ENCODE assay signal across 8 mouse cellular contexts in the genomic region with DNA sequence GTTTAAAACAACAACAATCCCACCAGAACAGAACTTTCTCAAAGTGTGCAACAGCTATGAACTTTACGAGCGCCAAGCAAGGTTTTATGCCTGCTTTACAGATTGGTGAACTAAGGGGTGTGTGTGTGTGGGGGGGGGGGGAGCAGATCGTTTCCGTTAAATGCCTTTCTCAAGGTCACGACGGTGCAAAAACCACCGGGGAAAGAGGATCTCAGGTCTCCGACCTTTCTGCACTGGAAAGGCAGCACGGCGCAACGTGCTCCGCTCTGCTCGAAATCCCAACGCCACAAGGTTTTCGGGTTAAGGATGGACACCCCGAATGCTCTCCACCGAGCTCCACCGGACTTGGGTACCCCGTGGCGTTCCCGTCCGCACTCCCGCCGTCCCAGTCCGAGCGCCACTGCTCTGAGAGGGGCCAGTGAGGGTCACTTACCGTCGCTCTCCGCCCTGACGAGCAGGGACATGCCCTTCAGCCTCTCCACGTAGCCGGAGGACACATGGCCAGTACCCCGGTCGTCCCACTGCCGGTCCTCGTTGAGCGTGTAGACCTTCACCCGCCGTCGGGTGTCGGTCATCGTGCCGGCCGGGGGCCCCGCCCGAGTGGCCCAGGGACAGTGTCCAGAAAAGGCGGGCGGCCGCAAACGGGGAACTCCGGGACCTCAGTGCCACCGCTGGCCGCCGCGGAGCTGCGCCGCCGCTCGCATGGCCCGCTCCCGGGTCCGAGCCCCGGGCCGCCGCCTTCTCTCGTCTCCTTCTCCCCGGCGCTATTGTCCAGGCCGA. TPM values are rescaled to one million over a fixed set of nuclear protein-coding genes. Genes with fewer than 3 reads are reported as not detected.
DNase-seq lines count a peak whose midpoint lies in the region; ATAC-seq and TF ChIP-seq lines count a peak whose summit lies in the region.

No protein-coding gene starts in this region.

- under 1% methylated on average over 68 of the region's 69 CpGs for WGBS in heart, embryonic 11.5 days (ENCODE audit: insufficient replicate concordance)
- WGBS in lung, embryonic 15.5 days = under 1% methylated on average over 69 of the region's 69 CpGs
- WGBS in neural tube, embryonic 15.5 days = under 1% methylated on average over 68 of the region's 69 CpGs

- H3K9ac ChIP-seq in ES-E14 (ENCODE audit: insufficient read depth, low read depth, low read length, poor library complexity, severe bottlenecking) = peak overlapping the region; percentile 99
- peak overlapping the region; percentile 99 for H3K9ac ChIP-seq in heart, embryonic 11.5 days (ENCODE audit: low read depth, low read length)
- H3K9ac ChIP-seq in lung, embryonic 15.5 days = peak overlapping the region; percentile 98
- H3K9ac ChIP-seq in neural tube, embryonic 15.5 days (replicated peaks) = peak overlapping the region; percentile 93

- no peak for DNase-seq in ES-E14 (ENCODE audit: low read depth, low spot score)
- peak; percentile 73 for DNase-seq in adrenal gland, postnatal 14 days
- DNase-seq in kidney, adult 9 months = peak; percentile 31
- DNase-seq in urinary bladder, postnatal 25 days (ENCODE audit: low spot score) = peak; percentile 39

- no peaks in the 10 kb centered on the region for H3K4me1 ChIP-seq in ES-E14 (ENCODE audit: control insufficient read depth in 2 of 2, insufficient read depth in 2 of 2, low read length in 2 of 2, poor library complexity in 1 of 2)
- peaks cover 49% of the 10 kb centered on the region for H3K4me1 ChIP-seq in erythroblast, embryonic 14.5 days (ENCODE audit: control insufficient read depth)
- H3K4me1 ChIP-seq in heart, embryonic 11.5 days (ENCODE audit: control insufficient read depth, insufficient read depth, low read length) = peaks cover 13% of the 10 kb centered on the region; the same call in 1 of the 2 replicates
- H3K4me1 ChIP-seq in lung, embryonic 15.5 days = peaks cover 26% of the 10 kb centered on the region
- peaks cover 38% of the 10 kb centered on the region for H3K4me1 ChIP-seq in neural tube, embryonic 15.5 days

- H3K9me3 ChIP-seq in ES-E14 (ENCODE audit: control insufficient read depth, insufficient read depth, low read depth, low read length) = no peaks in the 10 kb centered on the region
- H3K9me3 ChIP-seq in erythroblast, embryonic 14.5 days (ENCODE audit: control insufficient read depth, low read length) = no peaks in the 10 kb centered on the region
- H3K9me3 ChIP-seq in heart, embryonic 11.5 days (replicated peaks; ENCODE audit: control insufficient read depth, low read length) = no peaks in the 10 kb centered on the region
- no peaks in the 10 kb centered on the region for H3K9me3 ChIP-seq in lung, embryonic 15.5 days
- H3K9me3 ChIP-seq in neural tube, embryonic 15.5 days (replicated peaks) = no peaks in the 10 kb centered on the region

- peaks cover 4% of the 10 kb centered on the region; the same call in 1 of the 2 replicates for H3K36me3 ChIP-seq in ES-E14 (ENCODE audit: control insufficient read depth, insufficient read depth, low read length, poor library complexity, severe bottlenecking)
- H3K36me3 ChIP-seq in erythroblast, embryonic 14.5 days (ENCODE audit: control insufficient read depth) = peaks cover 47% of the 10 kb centered on the region
- H3K36me3 ChIP-seq in heart, embryonic 11.5 days (ENCODE audit: control insufficient read depth, insufficient read depth, low read length) = no peaks in the 10 kb centered on the region
- H3K36me3 ChIP-seq in lung, embryonic 15.5 days = peaks cover 8% of the 10 kb centered on the region; the same call in 1 of the 2 replicates
- no peaks in the 10 kb centered on the region for H3K36me3 ChIP-seq in neural tube, embryonic 15.5 days

- peak overlapping the region; percentile 97 to 98 for H3K4me3 ChIP-seq in ES-E14 (ENCODE audit: insufficient read depth in 1 of 2, low read depth in 1 of 2, low read length in 2 of 2, poor library complexity in 1 of 2, severe bottlenecking in 1 of 2)
- peak overlapping the region; percentile 98 for H3K4me3 ChIP-seq in erythroblast, embryonic 14.5 days (replicated peaks)
- H3K4me3 ChIP-seq in heart, embryonic 11.5 days (ENCODE audit: low read depth, low read length) = peak overlapping the region; percentile 100
- peak overlapping the region; percentile 83 for H3K4me3 ChIP-seq in lung, embryonic 15.5 days
- peak overlapping the region; percentile 95 for H3K4me3 ChIP-seq in neural tube, embryonic 15.5 days (replicated peaks)

- peak overlapping the region; percentile 95 for H3K27ac ChIP-seq in ES-E14 (ENCODE audit: insufficient read depth, low read depth, low read length, poor library complexity, severe bottlenecking)
- peak overlapping the region; percentile 99 for H3K27ac ChIP-seq in heart, embryonic 11.5 days (ENCODE audit: low read depth, low read length)
- H3K27ac ChIP-seq in lung, embryonic 15.5 days = peak overlapping the region; percentile 100
- H3K27ac ChIP-seq in neural tube, embryonic 15.5 days (replicated peaks) = peak overlapping the region; percentile 99

- ATAC-seq in heart, embryonic 11.5 days (replicated peaks; ENCODE audit: insufficient number of reproducible peaks, low FRiP score, low TSS enrichment) = peak; percentile 29
- peak; percentile 17; the same call in 1 of the 2 replicates for ATAC-seq in lung, embryonic 15.5 days (ENCODE audit: borderline replicate concordance, extremely low read depth, low FRiP score, low TSS enrichment)
- ATAC-seq in neural tube, embryonic 15.5 days (ENCODE audit: low FRiP score) = peak; percentile 12

- in situ Hi-C loops in ES-E14 (cut with MboI; ENCODE audit: low sequenced_read_pairs in 2 of 2, unreplicated experiment in 2 of 2) = no loop called here

- H3K4me2 ChIP-seq in heart, embryonic 11.5 days = peak overlapping the region; percentile 85
- peak overlapping the region; percentile 85 for H3K4me2 ChIP-seq in lung, embryonic 15.5 days
- H3K4me2 ChIP-seq in neural tube, embryonic 15.5 days = peak overlapping the region; percentile 81

- no peaks in the 10 kb centered on the region for H3K27me3 ChIP-seq in erythroblast, embryonic 14.5 days (ENCODE audit: control insufficient read depth)
- H3K27me3 ChIP-seq in heart, embryonic 11.5 days (ENCODE audit: control insufficient read depth, insufficient read depth, low read length) = no peaks in the 10 kb centered on the region
- no peaks in the 10 kb centered on the region for H3K27me3 ChIP-seq in lung, embryonic 15.5 days
- H3K27me3 ChIP-seq in neural tube, embryonic 15.5 days (replicated peaks) = no peaks in the 10 kb centered on the region

TF ChIP-seq in ES-E14, 5 proteins besides CTCF, POLR2A, EP300 and RAD21:
- TF ChIP-seq HCFC1 (IDR thresholded peaks at IDR 0.05; ENCODE audit: borderline replicate concordance, insufficient read depth, low read length) (0 out of 2 replicates have a peak, but pooled peaks have one; percentile 24), MAFK (IDR thresholded peaks at IDR 0.05; ENCODE audit: insufficient read depth, low read depth, low read length) (no peak), CHD2 (IDR thresholded peaks at IDR 0.05; ENCODE audit: low read depth, low read length) (no peak), ZNF384 (IDR thresholded peaks at IDR 0.05; ENCODE audit: low read depth, low read length) (no peak), ZC3H11A (IDR thresholded peaks at IDR 0.05; ENCODE audit: borderline replicate concordance, low read depth, low read length) (no peak)

RNA-seq across cellular contexts. Expression of gene Ppp4r3a, which starts 1.0 kb away (rescaled TPM):
- total RNA-seq in ES-E14 (2012; rRNA removed) = 78.8 and 87.1 TPM in 2 replicates
- total RNA-seq in adrenal gland, postnatal 14 days (2021) = 62.4 and 62.7 TPM in 2 replicates
- polyA plus RNA-seq in erythroblast, embryonic 14.5 days (2012) = 1.8 and 2.2 TPM in 2 replicates
- polyA plus RNA-seq in heart, embryonic 11.5 days (2014; fragmentation: Nextera tagmentation; extraction: Ambion mirVana) = 36.2 and 39.1 TPM in 2 replicates
- polyA plus RNA-seq in lung, embryonic 15.5 days (2015; fragmentation: Nextera tagmentation; extraction: Ambion mirVana) = 39.4 and 41.3 TPM in 2 replicates
- polyA plus RNA-seq in neural tube, embryonic 15.5 days (2015; fragmentation: Nextera tagmentation; extraction: Ambion mirVana) = 23.3 and 26.2 TPM in 2 replicates

RNA-seq across cellular contexts. Expression of gene Ccdc88c, which starts 53.6 kb away (rescaled TPM):
- 35.7 and 42.7 TPM in 2 replicates for total RNA-seq in ES-E14 (2012; rRNA removed)
- 7.9 and 17.4 TPM in 2 replicates for total RNA-seq in adrenal gland, postnatal 14 days (2021)
- polyA plus RNA-seq in erythroblast, embryonic 14.5 days (2012) = 4.8 and 4.9 TPM in 2 replicates
- 2.0 and 3.1 TPM in 2 replicates for polyA plus RNA-seq in heart, embryonic 11.5 days (2014; fragmentation: Nextera tagmentation; extraction: Ambion mirVana)
- 14.3 and 17.9 TPM in 2 replicates for polyA plus RNA-seq in lung, embryonic 15.5 days (2015; fragmentation: Nextera tagmentation; extraction: Ambion mirVana)
- 9.6 and 10.1 TPM in 2 replicates for polyA plus RNA-seq in neural tube, embryonic 15.5 days (2015; fragmentation: Nextera tagmentation; extraction: Ambion mirVana)
